Mouse (Mus musculus): ENCODE data around the gene Zfp663. TPM values are rescaled to one million over a fixed set of nuclear protein-coding genes. Genes with fewer than 3 reads are reported as not detected.

The Zfp663 gene
- total and polyA plus RNA-seq, 3 experiments = 0.18 TPM; not detected in 2

DNA sequence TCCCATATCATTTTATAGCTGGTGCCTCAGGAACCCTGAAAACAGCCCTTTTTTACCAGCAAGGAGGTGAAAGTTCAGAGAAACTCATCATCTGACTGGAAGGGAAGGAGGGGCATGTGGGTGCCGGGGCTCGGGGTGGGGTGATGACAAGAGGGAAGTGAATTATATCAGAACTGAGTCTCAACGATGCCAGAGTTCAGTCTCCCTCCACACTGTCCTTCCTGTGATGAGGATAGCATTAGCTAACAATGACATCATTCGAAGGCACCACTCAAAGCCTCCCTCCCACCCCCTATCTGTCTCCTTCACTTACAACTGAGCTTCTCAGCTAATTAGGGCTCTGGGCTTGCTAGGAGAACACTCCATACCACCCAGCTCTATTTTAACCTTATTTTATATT is 49.0 kb downstream of the Zfp663 start:
- no peak overlapping the region for H3K9ac ChIP-seq (ENCODE audit: control insufficient read depth, low read depth, low read length, poor library complexity, severe bottlenecking)
- peaks cover 39 to 64% of the 10 kb centered on the region in 2 experiments for H3K4me1 ChIP-seq (ENCODE audit: control insufficient read depth in 1 of 2, insufficient read depth in 2 of 2, low read length in 2 of 2)
- no peak overlapping the region; the same call in 1 of the 2 replicates for H3K27ac ChIP-seq (ENCODE audit: control insufficient read depth, low read depth, low read length)
- H3K4me3 ChIP-seq (ENCODE audit: control insufficient read depth in 1 of 2, insufficient read depth in 1 of 2, low read depth in 2 of 2, low read length in 2 of 2) = no peak overlapping the region
- no peaks in the 10 kb centered on the region for H3K9me3 ChIP-seq (replicated peaks; ENCODE audit: insufficient read depth, low read length)
- TF ChIP-seq POLR2AphosphoS5 (IDR thresholded peaks at IDR 0.05; ENCODE audit: borderline replicate concordance, low read depth, low read length) = no peak
- TF ChIP-seq GABPA (IDR thresholded peaks at IDR 0.05; ENCODE audit: low read depth, low read length) = no peak
- peak; percentile 29; the same call in 1 of the 2 replicates for TF ChIP-seq USF1 (IDR thresholded peaks at IDR 0.05; ENCODE audit: low read depth, low read length)
- no peak for TF ChIP-seq SIN3A (IDR thresholded peaks at IDR 0.05; ENCODE audit: low read length)
- TF ChIP-seq ZC3H11A (IDR thresholded peaks at IDR 0.05; ENCODE audit: low read depth, low read length) = no peak
- no peak for TF ChIP-seq MAX (IDR thresholded peaks at IDR 0.05; ENCODE audit: low read length)
- no peak for TF ChIP-seq CTCF (IDR thresholded peaks at IDR 0.05 in 2 of 3, conservative IDR thresholded peaks at IDR 0.05 in 1 of 3; ENCODE audit: control insufficient read depth in 1 of 3, insufficient read depth in 1 of 3, low read depth in 2 of 3, low read length in 3 of 3, poor library complexity in 1 of 3, severe bottlenecking in 1 of 3)
- no peak for TF ChIP-seq MYB (IDR thresholded peaks at IDR 0.05; ENCODE audit: low read depth, low read length)
- TF ChIP-seq MXI1 (IDR thresholded peaks at IDR 0.05; ENCODE audit: low read depth, low read length) = no peak
- no peak for TF ChIP-seq NELFE (IDR thresholded peaks at IDR 0.05; ENCODE audit: low read depth, low read length)
- no peak for TF ChIP-seq TAL1 (IDR thresholded peaks at IDR 0.05; ENCODE audit: low read length)
- TF ChIP-seq RAD21 (IDR thresholded peaks at IDR 0.05; ENCODE audit: low read depth, low read length) = no peak
- 0 out of 2 replicates have a peak, but pooled peaks have one; percentile 39 for TF ChIP-seq MAZ (IDR thresholded peaks at IDR 0.05; ENCODE audit: low read depth, low read length)
- TF ChIP-seq ZKSCAN1 (IDR thresholded peaks at IDR 0.05; ENCODE audit: low read depth, low read length) = no peak
- TF ChIP-seq ETS1 (IDR thresholded peaks at IDR 0.05; ENCODE audit: low read depth, low read length) = peak; percentile 73
- TF ChIP-seq NRF1 (IDR thresholded peaks at IDR 0.05; ENCODE audit: insufficient read depth, low read depth, low read length, poor library complexity, severe bottlenecking) = no peak
- TF ChIP-seq MYC (IDR thresholded peaks at IDR 0.05; ENCODE audit: low read depth, low read length) = no peak
- TF ChIP-seq ZNF384 (IDR thresholded peaks at IDR 0.05; ENCODE audit: low read depth, low read length) = no peak
- TF ChIP-seq CHD2 (IDR thresholded peaks at IDR 0.05; ENCODE audit: low read length) = no peak
- TF ChIP-seq UBTF (IDR thresholded peaks at IDR 0.05; ENCODE audit: borderline replicate concordance, insufficient read depth, low read depth, low read length) = no peak
- TF ChIP-seq BHLHE40 (IDR thresholded peaks at IDR 0.05; ENCODE audit: borderline replicate concordance, low read depth, low read length) = no peak
- TF ChIP-seq CHD1 (IDR thresholded peaks at IDR 0.05; ENCODE audit: low read depth, low read length) = no peak
- TF ChIP-seq TCF12 (IDR thresholded peaks at IDR 0.05; ENCODE audit: low read depth, low read length) = no peak
- TF ChIP-seq ZMIZ1 (IDR thresholded peaks at IDR 0.05; ENCODE audit: low read depth, low read length) = no peak
- TF ChIP-seq MEF2A (IDR thresholded peaks at IDR 0.05; ENCODE audit: extremely low read depth, insufficient replicate concordance, low read depth, low read length, poor library complexity, severe bottlenecking) = no peak
- 0 out of 4 replicates have a peak, but pooled peaks of 1 of the 2 experiments have one; percentile 7 for TF ChIP-seq EP300 (IDR thresholded peaks at IDR 0.05; ENCODE audit: low read depth in 1 of 2, low read length in 2 of 2)
- no peaks in the 10 kb centered on the region for H3K27me3 ChIP-seq (ENCODE audit: control insufficient read depth in 1 of 2, insufficient read depth in 2 of 2, low read length in 2 of 2)
- H3K36me3 ChIP-seq (ENCODE audit: control insufficient read depth in 1 of 2, insufficient read depth in 2 of 2, low read length in 2 of 2) = peaks cover 0 to 51% of the 10 kb centered on the region in 2 experiments; a peak in 2 of 4 replicates
- H3K79me2 ChIP-seq (ENCODE audit: control insufficient read depth, insufficient read depth, low read length, poor library complexity) = peaks cover 10% of the 10 kb centered on the region
- peak; percentile 70 for DNase-seq (ENCODE audit: low read depth, low spot score)

Measured in MEL (cell line).